Comparison of ENCODE assay signal across 8 mouse cellular contexts in the genomic region with DNA sequence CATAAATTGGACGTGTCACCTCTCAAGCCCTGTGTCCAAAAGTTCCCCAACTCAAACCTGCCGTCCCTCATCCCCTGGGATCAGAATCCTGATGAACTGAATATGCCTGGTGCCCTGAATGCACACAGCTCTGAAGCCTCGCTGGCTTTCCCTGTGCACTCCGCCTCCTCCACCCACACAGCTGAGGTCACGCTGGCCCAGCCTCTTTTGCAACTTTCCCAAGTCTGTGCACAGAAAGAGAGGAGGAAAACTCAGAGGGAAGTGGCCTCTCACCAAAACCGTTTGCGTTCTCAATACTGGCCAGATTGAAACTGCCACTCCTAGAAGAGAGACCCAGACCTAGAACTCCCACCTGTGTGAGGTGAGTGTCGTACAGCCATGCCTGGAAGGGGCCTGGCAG. TPM values are rescaled to one million over a fixed set of nuclear protein-coding genes. Genes with fewer than 3 reads are reported as not detected.
A peak's percentile ranks its signal among the peaks of the same experiment; 100 is the strongest.
DNase-seq lines count a peak whose midpoint lies in the region; ATAC-seq lines count a peak whose summit lies in the region.

A gene (plus strand): TSS at position 221 of the 400 bp plus-strand sequence.

- no peak for ATAC-seq in CD4-positive, CD25-positive, alpha-beta regulatory T cell, adult 4 months
- ATAC-seq in inflammation-experienced regulatory T-cells, adult 6 months: no peak

- DNase-seq in urinary bladder, adult 18-20 months (ENCODE audit: low spot score in 2 of 2): peak; percentile 33 to 70
- no peak for DNase-seq in urinary bladder, postnatal 10 days (ENCODE audit: low spot score)
- peak; percentile 65 to 79 for DNase-seq in heart, adult 9 months (ENCODE audit: low spot score in 2 of 2)
- DNase-seq in lung, postnatal 25 days (ENCODE audit: low spot score): peak; percentile 64
- peak; percentile 63 to 82 for DNase-seq in urinary bladder, postnatal 4 days (ENCODE audit: low spot score in 2 of 2)
- DNase-seq in left cerebral cortex, adult 11 months (ENCODE audit: low spot score): no peak

RNA-seq across cellular contexts. Expression of the gene that starts here (rescaled TPM):
- polyA plus RNA-seq in CD4-positive, CD25-positive, alpha-beta regulatory T cell, adult 4 months (2017; shearing (Covaris generic)): under 1 TPM in 1 of 2 experiments, not detected in 1; 0.13 TPM
- polyA plus RNA-seq in inflammation-experienced regulatory T-cells, adult 6 months (2017; shearing (Covaris generic)): under 1 TPM in 2 of 3 experiments, not detected in 1; 0.15 to 0.46 TPM

Comparison
In these comparisons a context has a peak if more than half of its experiments do, and no peak if none do; other contexts are left out.
1. DNase-seq: peak in urinary bladder, adult 18-20 months (2 of 2), heart, adult 9 months (2 of 2), lung, postnatal 25 days (single experiment) and urinary bladder, postnatal 4 days (2 of 2); none in urinary bladder, postnatal 10 days (single experiment) and left cerebral cortex, adult 11 months (single experiment).